Mouse (Mus musculus) midbrain, embryonic 14.5 days (tissue): ENCODE measurements around the gene Uts2. TPM values are rescaled to one million over a fixed set of nuclear protein-coding genes. Genes with fewer than 3 reads are reported as not detected.
"Not testable (repeated sequence)": the region's sequence is repeated elsewhere in the genome, so short reads cannot be mapped to it uniquely, and the experiment has no call there.

Experiments
- ATAC-seq: fragments of 200-750 bp; cut with Nextera tagmentation; 2 replicates; pipeline ENCODE4 v1.8.0; 2017; ENCODE audit warnings: moderate number of reproducible peaks, moderate library complexity; ENCODE audit not compliant: low FRiP score, low TSS enrichment
- DNase-seq: peaks from one replicate; pipeline ENCODE4 v3.0.0-alpha.2; 2015
- H3K27ac ChIP-seq: fragments of 300-500 bp; sonication (generic); replicated peaks from 2 replicates; pipeline ENCODE4 v1.5.1; 2014; ENCODE audit warnings: mild to moderate bottlenecking, low read depth, low read length, moderate library complexity
- H3K27me3 ChIP-seq: fragments of 300-500 bp; sonication (generic); 2 replicates; pipeline ENCODE4 v1.6.1; 2014; ENCODE audit warnings: low read length, control low read depth, mixed read lengths; ENCODE audit not compliant: control insufficient read depth, insufficient read depth
- H3K36me3 ChIP-seq: fragments of 300-500 bp; sonication (generic); 2 replicates; pipeline ENCODE4 v1.6.1; 2014; ENCODE audit warnings: low read length, control low read depth; ENCODE audit not compliant: control insufficient read depth, insufficient read depth
- H3K4me1 ChIP-seq: fragments of 300-500 bp; sonication (generic); 2 replicates; pipeline ENCODE4 v1.6.1; 2014; ENCODE audit warnings: mild to moderate bottlenecking, antibody characterized with exemption, low read length, control low read depth; ENCODE audit not compliant: control insufficient read depth, insufficient read depth
- H3K4me2 ChIP-seq: fragments of 300-500 bp; sonication (generic); 2 replicates; pipeline ENCODE4 v1.6.1; 2014; ENCODE audit warnings: mild to moderate bottlenecking, low read length, moderate library complexity
- H3K4me3 ChIP-seq: fragments of 300-500 bp; sonication (generic); replicated peaks from 2 replicates; pipeline ENCODE4 v1.5.1; 2014; ENCODE audit warnings: low read depth, low read length
- H3K9ac ChIP-seq: fragments of 300-500 bp; sonication (generic); replicated peaks from 2 replicates; pipeline ENCODE4 v1.6.1; 2014; ENCODE audit warnings: mild to moderate bottlenecking, low read length, moderate library complexity
- H3K9me3 ChIP-seq: fragments of 300-500 bp; sonication (generic); 2 replicates; pipeline ENCODE4 v1.6.1; 2016; ENCODE audit warnings: low read length, control low read depth, mixed read lengths; ENCODE audit not compliant: control insufficient read depth
- WGBS: fragments of 180-500 bp; shearing (Covaris S2); extraction: QIAGEN DNeasy Blood & Tissue Kit; methylation state at CpG from one replicate; pipeline ENCODE4 v1.1.7; 2014; 5-methylcytosine and 5-hydroxymethylcytosine counted together
- polyA plus RNA-seq: library from polyadenylated mRNA; unstranded; fragments of >200 nt; fragmentation: Nextera tagmentation; extraction: Ambion mirVana; gene quantifications from 2 replicates; pipeline ENCODE4 v1.2.1, GENCODE M21; 2014

Uts2 gene
- polyA plus RNA-seq, 1 experiment from 2014 or later = not detected

DNA sequence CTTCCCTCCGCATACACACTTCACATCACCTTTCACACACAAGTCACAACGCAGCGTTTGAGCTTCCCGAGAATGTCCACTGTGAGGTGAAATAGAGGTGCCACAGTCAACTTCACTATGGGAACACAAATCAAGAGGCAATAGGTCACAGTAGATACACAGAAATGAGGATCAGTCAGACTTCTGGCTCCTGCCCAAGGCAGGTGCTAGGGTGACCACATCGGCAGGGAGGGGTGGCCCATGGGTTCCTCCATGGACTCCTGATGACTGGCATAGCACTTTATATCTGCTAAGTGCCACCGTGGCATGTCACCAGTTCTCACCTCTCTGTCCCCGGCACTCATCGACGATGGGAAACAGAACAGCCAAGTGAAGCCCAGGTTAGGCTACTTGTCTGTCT, 1.7 kb downstream of the Uts2 start:
- Histone ChIP-seq H3K27ac (no peak overlapping the region), H3K27me3 (no peaks in the 10 kb centered on the region), H3K4me1 (no peaks in the 10 kb centered on the region), H3K36me3 (no peaks in the 10 kb centered on the region), H3K4me2 (no peak overlapping the region), H3K9ac (no peak overlapping the region), H3K9me3 (no peaks in the 10 kb centered on the region), H3K4me3 (no peak overlapping the region)
- WGBS = 96% methylated on average over 9 of the region's 9 CpGs
- ATAC-seq = no peak
- no peak for DNase-seq

DNA sequence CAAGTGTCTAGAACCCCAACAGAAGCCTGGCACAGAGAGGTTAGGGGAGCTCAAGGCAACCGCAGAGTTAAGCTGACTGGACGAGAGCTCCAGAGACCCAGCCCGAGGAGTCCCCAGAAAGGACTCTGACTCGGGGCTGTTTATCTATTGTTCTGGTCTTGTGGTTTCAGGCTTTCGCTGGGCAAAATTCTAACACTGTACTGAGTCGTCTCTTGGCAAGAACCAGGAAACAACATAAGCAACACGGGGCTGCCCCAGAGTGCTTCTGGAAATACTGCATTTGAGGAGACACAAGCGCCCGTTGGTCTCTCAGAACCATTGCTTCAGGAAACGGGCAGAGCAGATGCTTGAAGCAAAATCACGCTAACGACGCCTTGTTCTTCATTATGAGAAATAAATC, 4.5 kb downstream of the Uts2 start:
- Histone ChIP-seq H3K4me3 (no peak overlapping the region), H3K9me3 (no peaks in the 10 kb centered on the region), H3K4me2 (no peak overlapping the region), H3K36me3 (no peaks in the 10 kb centered on the region), H3K27me3 (no peaks in the 10 kb centered on the region), H3K9ac (no peak overlapping the region), H3K27ac (no peak overlapping the region), H3K4me1 (no peaks in the 10 kb centered on the region)
- ATAC-seq = no peak
- WGBS = 78% methylated on average over 13 of the region's 13 CpGs
- DNase-seq = no peak

DNA sequence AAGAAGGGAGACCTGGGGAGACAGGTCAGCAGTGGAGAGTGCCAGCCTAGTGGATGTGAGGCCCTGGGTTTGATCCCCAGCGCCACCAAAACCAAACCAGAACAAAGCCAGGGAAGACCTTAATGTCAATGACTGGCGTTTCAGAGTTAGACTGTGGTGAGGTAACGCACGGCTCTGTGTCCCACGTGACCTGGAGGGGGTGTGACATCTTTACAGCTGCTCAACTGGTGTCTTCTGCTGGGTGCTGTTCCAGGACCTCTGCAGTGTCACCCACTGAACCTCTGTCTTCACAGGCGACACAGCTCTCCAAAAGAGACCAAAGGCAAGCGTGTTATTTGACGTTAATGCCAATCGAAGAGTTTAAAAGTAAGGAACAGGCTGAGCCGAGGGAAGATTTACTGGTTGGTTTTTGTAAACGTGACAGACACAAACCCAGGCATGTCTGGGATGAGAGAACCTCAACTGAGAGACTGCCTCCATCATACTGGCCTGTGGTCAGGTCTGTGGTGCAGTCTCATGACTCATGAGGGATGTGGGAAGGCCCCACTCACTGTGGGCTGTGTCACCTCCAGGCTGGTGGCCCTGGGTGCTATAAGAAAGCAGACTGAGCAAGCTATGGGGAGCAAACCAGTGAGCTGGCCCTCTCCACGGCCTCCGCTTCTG, 8.9 kb downstream of the Uts2 start:
- Histone ChIP-seq H3K9me3 (no peaks in the 10 kb centered on the region), H3K9ac (no peak overlapping the region), H3K4me2 (no peak overlapping the region), H3K4me1 (no peaks in the 10 kb centered on the region), H3K36me3 (no peaks in the 10 kb centered on the region), H3K27me3 (no peaks in the 10 kb centered on the region), H3K4me3 (no peak overlapping the region), H3K27ac (no peak overlapping the region)
- no peak for ATAC-seq
- 94% methylated on average over 13 of the region's 13 CpGs for WGBS
- no peak for DNase-seq

GRCm38 (mm10) chr4:151006945-151007344, 10.0 kb downstream of the Uts2 start:
- 0 out of 2 replicates have a peak, but pooled peaks cover under 1% of the 10 kb centered on the region for H3K36me3 ChIP-seq
- 52% methylated on average over 6 of the region's 6 CpGs for WGBS
- no peaks in the 10 kb centered on the region for H3K27me3 ChIP-seq
- no peaks in the 10 kb centered on the region for H3K4me1 ChIP-seq
- no peaks in the 10 kb centered on the region for H3K9me3 ChIP-seq
- ATAC-seq = no peak
- no peak overlapping the region for H3K4me2 ChIP-seq
- peak; percentile 24 for DNase-seq
- no peak overlapping the region for H3K9ac ChIP-seq
- H3K27ac ChIP-seq = no peak overlapping the region
- H3K4me3 ChIP-seq = no peak overlapping the region

GRCm38 (mm10) chr4:151010316-151010715, 13.4 kb downstream of the Uts2 start:
- no peak overlapping the region for H3K4me2 ChIP-seq
- H3K4me1 ChIP-seq = no peaks in the 10 kb centered on the region
- no peak overlapping the region for H3K9ac ChIP-seq
- no peaks in the 10 kb centered on the region for H3K9me3 ChIP-seq
- ATAC-seq (no peak), DNase-seq (no peak)
- peaks cover 8% of the 10 kb centered on the region for H3K36me3 ChIP-seq
- H3K27ac ChIP-seq = no peak overlapping the region
- no peak overlapping the region for H3K4me3 ChIP-seq
- H3K27me3 ChIP-seq = no peaks in the 10 kb centered on the region
- WGBS = 93% methylated on average over 7 of the region's 7 CpGs

DNA sequence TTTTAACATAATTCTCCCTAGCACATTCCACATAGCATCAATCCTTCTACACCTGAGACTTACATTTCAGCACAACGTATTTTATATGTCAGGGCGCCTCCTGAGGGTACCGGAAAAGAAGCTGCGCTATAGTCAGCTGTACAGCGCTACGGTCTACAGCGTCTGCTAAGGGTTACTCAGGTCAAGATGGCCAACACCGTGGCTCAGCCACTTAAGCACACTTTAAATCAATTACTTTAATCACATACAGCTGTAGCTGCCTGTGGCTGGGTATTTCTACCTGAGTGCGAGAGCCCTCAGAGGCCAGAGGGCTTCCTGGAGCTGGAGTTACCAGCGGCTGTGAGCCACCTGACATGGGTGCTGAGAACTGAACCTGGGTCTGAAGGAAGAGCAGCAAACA, 19.0 kb downstream of the Uts2 start:
- H3K4me2 ChIP-seq = no peak overlapping the region
- no peak overlapping the region for H3K27ac ChIP-seq
- no peak overlapping the region for H3K4me3 ChIP-seq
- DNase-seq (no peak), ATAC-seq (no peak)
- 93% methylated on average over 10 of the region's 10 CpGs for WGBS
- H3K36me3 ChIP-seq = peaks cover 21% of the 10 kb centered on the region
- no peak overlapping the region for H3K9ac ChIP-seq
- no peaks in the 10 kb centered on the region for H3K4me1 ChIP-seq
- H3K9me3 ChIP-seq = no peaks in the 10 kb centered on the region
- no peaks in the 10 kb centered on the region for H3K27me3 ChIP-seq

DNA sequence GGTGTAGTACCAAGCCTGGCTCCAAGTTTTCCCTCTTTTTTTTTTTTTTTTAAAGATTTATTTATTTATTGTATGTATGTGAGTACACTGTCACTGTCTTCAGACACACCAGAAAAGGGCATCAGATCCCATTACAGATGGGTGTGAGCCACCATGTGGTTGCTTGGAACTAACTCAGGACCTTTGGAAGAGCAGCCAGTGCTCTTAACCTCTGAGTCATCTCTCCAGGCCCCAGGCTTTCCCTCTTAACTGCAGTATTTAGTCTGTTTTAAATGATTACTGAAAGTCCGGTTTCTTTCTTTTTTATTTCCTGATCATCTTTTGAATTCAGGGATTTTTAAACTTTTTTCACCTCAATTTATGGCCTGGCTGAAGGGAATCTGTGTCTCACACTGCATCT, 20.5 kb downstream of the Uts2 start:
- H3K4me2 ChIP-seq, H3K27ac ChIP-seq, DNase-seq, H3K27me3 ChIP-seq, H3K9ac ChIP-seq, H3K4me1 ChIP-seq, ATAC-seq, H3K4me3 ChIP-seq, H3K9me3 ChIP-seq: not testable (repeated sequence)
- 95% methylated on average over 1 of the region's 1 CpGs for WGBS
- H3K36me3 ChIP-seq = peaks cover 26% of the 10 kb centered on the region

DNA sequence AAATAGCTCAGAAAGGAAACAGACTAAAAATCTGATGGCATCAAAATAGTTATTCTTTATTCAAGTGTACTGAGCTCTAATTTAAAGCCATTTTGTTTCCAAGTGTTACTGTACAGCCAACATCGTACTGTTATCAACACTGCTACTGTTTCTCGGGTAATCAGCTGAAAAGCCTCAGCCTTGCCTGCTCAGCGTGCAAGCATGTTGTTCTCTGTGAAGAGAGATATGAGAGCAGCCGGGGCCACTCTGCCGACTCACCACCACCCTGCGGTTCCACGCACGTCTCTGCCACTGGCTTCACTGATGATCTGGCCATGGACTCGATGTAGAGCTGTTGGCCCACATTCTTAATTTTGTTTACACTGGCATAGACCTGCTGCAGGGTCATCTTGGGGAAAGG, 27.3 kb downstream of the Uts2 start:
- ATAC-seq (no peak), DNase-seq (no peak)
- H3K27me3 ChIP-seq = no peaks in the 10 kb centered on the region
- peaks cover 15% of the 10 kb centered on the region; the same call in 1 of the 2 replicates for H3K36me3 ChIP-seq
- H3K9me3 ChIP-seq = no peaks in the 10 kb centered on the region
- H3K4me3 ChIP-seq = no peak overlapping the region
- no peaks in the 10 kb centered on the region for H3K4me1 ChIP-seq
- no peak overlapping the region for H3K27ac ChIP-seq
- H3K4me2 ChIP-seq = no peak overlapping the region
- 94% methylated on average over 9 of the region's 9 CpGs for WGBS
- H3K9ac ChIP-seq = no peak overlapping the region

- H3K27me3 ChIP-seq = no peaks in the 10 kb centered on the region
- no peaks in the 10 kb centered on the region for H3K9me3 ChIP-seq
- H3K4me1 ChIP-seq = no peaks in the 10 kb centered on the region
- no peak overlapping the region for H3K4me2 ChIP-seq
- H3K36me3 ChIP-seq = peaks cover 9% of the 10 kb centered on the region; the same call in 1 of the 2 replicates
- WGBS = 49% methylated on average over 6 of the region's 6 CpGs
- H3K9ac ChIP-seq = no peak overlapping the region
- H3K27ac ChIP-seq = no peak overlapping the region
- ATAC-seq (no peak), DNase-seq (peak; percentile 81)
- H3K4me3 ChIP-seq = no peak overlapping the region
Measured at GRCm38 (mm10) chr4:151027001-151027400, 30.1 kb downstream of the Uts2 start.
